Mouse (Mus musculus): ENCODE data around the gene Cd82. TPM values are rescaled to one million over a fixed set of nuclear protein-coding genes. Genes with fewer than 3 reads are reported as not detected.

Gene Cd82
- total RNA-seq, 2 experiments from 2014 or later = 9.5 to 10.1 TPM

DNA sequence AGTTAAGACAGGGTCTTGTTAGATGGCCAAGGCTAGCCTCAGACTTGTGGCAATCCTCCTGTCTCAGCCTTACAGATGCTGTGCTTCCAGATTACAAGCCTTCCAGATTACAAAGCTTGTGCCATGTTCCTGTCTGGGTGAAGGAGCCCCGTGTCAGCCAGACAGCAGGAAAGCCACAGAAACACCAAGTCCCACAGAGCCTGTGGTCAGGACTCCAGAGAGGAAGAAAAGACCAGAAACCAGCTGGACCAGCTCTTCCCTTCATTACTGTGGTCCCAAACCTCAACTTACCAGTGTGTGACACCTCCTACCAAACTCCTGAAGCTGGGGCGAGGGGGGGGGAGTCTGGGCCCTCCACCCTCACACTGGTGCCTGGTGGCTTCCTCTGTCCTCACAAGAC, 13.3 kb downstream of the Cd82 start:
- intact Hi-C loops (cut with DNase I) = no loop called here
- DNase-seq (ENCODE audit: low spot score in 2 of 2) = no peak

DNA sequence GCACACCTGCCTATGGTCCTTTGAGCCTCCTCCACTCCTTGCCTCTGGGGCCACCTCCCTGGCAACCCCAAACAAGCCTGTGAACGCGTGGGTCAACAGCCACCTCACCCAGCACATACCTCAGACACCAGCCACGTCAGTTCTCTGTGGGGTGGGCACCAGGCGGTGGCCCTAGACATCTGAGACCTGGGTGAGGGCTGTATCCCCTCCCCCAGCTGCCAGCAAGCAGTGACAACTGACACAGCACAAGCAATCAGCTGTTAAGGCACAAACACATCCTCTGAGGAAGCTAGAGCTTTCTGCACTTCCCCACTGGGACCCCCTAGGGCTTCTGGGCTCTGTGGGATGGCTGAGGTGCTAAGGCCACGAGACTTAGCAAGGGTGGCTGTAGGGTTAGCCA, 14.2 kb downstream of the Cd82 start:
- no peak for DNase-seq (ENCODE audit: low spot score in 2 of 2)
- intact Hi-C loops (cut with DNase I) = no loop called here

DNA sequence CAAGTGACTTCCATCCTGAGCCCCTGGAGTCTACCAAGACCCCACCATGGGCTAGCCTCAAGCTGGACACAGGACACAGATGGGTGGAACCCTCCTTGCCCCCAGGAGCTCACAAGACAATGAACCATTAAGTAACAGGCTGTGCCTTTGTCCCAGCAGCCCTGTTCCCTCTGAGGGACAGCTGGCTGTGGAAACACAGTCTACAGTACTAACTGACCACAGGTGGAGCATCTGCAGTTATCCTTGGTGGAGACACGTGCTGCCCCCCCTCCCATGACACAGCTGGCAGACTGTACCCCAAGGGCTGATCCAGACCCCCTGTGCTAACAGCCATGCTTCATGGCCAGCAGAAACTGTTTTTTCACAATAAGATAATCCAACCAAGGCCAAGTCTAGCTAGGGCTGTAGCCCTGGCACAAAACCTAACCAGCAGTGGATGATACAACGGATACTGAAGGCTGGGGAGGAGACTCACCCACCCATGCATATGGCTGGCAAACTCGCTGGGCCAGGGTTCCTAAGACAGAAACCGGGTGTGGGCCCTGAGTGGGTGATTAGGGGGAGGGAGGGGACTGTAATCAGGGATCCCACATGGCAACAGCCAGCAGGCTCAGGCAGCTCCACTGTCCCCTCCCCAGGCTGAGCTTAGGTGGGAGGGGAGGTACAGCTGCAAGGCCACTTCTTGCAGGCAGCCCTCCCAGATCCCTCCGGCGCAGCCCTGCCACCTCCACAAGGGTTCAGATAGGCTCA, 15.3 kb downstream of the Cd82 start:
- intact Hi-C loops (cut with DNase I) = no loop called here
- no peak for DNase-seq (ENCODE audit: low spot score in 2 of 2)

GRCm38 (mm10) chr2:93446606-93447353, 16.2 kb downstream of the Cd82 start:
- no peak for DNase-seq (ENCODE audit: low spot score in 2 of 2)
- intact Hi-C loops (cut with DNase I) = no loop called here

- intact Hi-C loops (cut with DNase I) = no loop called here
- no peak for DNase-seq (ENCODE audit: low spot score in 2 of 2)
These were observed 17.7 kb downstream of the Cd82 start for GRCm38 (mm10) chr2:93445237-93445651.

DNA sequence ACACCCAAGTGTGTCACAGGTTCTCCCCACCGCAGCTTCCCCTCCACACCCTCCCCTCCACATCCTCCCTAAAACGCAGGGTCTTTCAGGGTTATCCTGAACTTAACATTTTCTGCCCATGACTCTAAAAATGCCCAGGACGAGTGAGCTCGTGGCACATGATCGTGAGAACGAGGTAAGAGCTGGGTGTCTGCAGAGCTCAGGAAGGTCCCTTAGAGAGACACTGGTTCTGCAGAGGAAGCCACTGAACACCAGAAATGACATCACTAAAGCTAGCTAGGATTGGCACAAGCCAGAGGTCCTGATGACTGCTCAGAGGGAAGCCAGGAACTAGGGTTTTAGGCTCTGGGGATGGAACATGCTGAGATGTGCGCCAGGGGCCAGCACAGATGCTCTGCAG, 18.7 kb downstream of the Cd82 start:
- intact Hi-C loops (cut with DNase I) = no loop called here
- no peak for DNase-seq (ENCODE audit: low spot score in 2 of 2)

GRCm38 (mm10) chr2:93443106-93443505, 19.8 kb downstream of the Cd82 start:
- no peak for DNase-seq (ENCODE audit: low spot score in 2 of 2)
- intact Hi-C loops (cut with DNase I) = no loop called here

DNA sequence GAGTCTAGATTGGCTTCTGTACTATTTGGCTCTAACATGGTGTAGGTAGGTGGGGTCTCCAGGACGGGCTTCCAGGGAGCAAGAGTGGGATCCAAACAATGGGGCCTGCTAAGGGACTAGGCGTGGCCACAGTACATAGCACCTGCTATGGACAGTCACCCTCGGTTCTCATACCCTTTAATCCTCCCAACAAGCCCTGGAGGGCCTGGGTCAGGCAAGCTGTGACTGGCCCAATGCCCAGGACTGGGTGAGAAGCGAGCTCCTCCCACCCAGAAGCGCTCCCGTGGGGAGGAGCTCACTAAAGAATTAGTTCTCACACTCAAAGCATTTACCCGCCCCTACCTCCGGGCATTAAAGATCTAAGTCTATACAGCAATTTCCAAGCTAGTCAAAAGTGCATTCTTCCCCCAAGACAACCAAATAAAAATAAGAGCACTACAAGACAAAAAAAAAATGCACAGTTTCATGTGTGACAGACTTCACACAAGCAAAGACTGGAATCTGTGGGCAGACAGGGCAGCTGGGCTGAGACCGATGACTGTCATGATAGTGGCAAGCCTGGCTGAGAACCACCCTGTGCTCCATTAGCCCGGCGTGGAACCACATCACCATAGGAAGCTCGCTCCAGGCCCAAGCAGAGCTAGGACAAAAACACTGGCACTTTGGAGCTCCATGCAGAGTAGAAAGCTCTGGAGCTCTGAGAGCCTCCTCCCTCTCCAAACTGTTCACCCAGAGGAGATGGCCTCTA, 23.0 kb downstream of the Cd82 start:
- intact Hi-C loops (cut with DNase I) = no loop called here
- no peak for DNase-seq (ENCODE audit: low spot score in 2 of 2)

DNA sequence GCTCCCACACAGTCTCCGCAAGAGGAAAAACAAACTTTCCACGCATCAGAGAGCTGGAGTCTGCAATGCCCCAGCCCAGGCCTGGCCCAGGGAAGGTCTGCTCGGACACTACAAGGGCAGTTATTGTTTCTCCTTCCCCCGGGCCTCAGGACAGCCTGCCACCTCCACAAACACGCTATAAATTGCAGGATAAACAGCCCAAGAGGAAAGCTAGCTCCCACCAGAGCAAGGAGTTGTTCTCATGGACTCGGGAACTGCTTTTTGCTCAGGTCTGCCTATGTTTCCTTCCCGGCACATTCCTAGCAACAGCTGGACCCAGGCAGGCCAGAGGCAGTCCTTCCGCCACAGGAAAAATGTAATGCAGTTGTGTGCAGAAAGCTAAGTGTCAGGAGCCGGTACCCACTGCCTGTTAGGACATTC, 23.6 kb downstream of the Cd82 start:
- no peak for DNase-seq (ENCODE audit: low spot score in 2 of 2)
- intact Hi-C loops (cut with DNase I) = no loop called here

- no peak for DNase-seq (ENCODE audit: low spot score in 2 of 2)
- intact Hi-C loops (cut with DNase I) = no loop called here
These were observed 24.6 kb downstream of the Cd82 start for GRCm38 (mm10) chr2:93438335-93438734.

DNA sequence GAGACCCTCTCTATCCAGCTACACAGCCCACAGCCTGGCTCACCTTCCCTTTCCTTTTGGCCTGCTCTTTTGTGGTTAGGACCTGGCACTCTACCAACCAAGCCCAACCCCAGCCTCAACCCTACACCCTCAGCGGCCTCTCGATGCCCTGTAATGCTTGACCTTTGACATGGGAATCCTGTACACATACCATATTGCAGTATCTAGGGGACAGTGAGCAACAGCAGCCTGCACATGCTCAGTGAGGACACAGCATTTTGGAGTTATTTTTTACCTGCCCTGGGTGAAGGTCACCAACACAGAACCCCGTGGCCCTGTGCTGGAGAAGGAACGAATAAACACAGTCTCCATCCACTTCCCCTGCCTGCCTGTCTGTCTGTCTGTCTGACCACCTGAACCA, 27.4 kb downstream of the Cd82 start:
- intact Hi-C loops (cut with DNase I) = no loop called here
- DNase-seq (ENCODE audit: low spot score in 2 of 2) = no peak

DNA sequence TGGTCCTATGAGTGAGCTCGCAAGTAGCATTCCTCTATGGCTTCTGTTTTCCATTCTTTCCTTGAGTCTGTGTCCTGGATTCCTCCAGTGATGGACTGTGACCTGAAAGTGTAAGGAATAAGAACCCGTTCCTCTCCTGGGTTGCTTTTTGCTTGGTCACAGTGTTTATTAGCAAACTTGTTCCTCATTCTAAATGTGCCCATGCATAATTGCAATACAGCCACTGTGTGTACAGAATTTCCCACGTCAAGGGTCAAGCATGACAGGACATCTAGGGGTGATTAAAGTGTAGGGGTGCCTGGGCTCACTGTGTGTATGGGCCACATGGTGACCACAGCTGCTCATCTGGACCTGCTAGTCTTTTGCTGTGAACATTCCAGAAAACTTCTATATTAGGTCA, 28.0 kb downstream of the Cd82 start:
- intact Hi-C loops (cut with DNase I) = no loop called here

GRCm38 (mm10) chr2:93433543-93433942, 29.4 kb downstream of the Cd82 start:
- DNase-seq (ENCODE audit: low spot score in 2 of 2) = no peak
- intact Hi-C loops (cut with DNase I) = no loop called here

More for the DNA sequence above, 28.0 kb downstream of the Cd82 start:
- DNase-seq (ENCODE audit: low spot score in 2 of 2) = no peak

DNA sequence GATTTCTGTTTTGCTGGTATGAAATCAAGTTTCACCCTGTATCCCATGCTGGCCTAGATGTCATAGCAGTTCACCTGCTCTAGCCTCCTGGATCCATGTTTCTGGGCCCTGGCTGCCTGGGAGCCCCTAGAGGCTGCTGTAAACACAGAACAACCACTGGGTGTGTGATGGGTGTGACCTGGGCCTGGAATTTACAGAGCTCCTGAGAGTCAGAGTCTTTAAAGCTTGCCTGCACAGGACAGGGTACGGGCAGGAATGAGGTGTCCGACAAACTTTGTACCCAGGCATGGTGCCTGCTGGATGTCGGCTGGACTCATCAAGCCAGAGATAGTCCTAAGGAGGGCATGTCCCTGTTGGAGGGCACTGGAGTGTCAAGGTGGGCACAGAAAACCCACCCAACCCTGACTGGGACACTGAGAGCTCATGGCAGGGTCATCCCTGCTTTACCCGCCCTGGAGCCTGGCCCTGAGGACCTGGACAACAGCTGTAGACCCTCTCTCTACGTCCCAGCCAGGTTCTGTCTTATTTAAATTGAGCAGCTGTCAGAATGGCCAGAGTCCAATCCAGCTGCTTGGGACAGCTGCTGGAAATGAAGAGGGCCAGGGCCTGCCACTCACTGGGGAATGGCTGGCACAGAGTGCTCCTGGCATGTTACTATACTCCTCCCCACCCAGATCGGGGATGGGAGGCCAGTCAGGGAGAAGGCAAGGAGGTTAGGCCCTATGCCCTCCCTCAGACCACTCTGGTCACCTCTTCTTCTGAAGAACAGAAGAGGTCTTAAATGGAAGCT, 30.1 kb downstream of the Cd82 start:
- DNase-seq (ENCODE audit: low spot score in 2 of 2) = no peak
- intact Hi-C loops (cut with DNase I) = no loop called here

DNA sequence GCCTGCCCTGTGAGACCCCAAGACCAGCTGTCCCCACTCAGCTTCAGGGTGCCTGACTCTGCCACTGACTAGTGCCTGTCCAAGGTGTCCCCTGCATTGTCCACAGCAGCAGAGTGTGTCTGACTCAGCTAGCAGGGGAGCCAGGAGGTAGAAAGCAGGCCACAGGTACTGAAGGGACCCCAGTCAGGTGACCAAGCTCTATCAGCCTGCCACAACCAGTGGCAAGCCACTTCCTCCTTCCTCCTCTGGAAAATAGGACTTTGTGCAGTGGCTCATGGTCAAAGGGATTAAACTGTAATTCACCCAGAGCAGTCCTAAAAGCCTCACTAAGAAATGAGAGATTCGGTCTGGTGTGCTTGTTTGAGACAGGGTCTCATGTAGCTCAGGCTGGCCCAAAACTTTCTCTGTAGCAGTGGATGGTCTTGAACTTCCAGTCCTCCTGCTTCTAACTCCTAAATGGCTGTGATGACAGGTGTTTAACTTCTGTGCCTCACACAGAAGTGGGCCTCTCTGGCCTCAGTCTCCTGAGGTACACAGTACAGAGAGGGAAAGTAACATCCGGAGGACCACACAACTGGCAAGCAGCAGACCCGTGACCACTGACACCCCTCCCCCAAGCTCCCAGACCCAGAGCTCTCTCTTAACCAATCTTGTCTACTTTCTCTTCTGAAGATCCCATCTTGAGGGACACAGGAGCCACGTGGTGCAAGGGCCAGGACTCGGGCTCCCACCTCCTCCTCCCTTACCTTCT, 31.2 kb downstream of the Cd82 start:
- DNase-seq (ENCODE audit: low spot score in 2 of 2) = no peak

DNA sequence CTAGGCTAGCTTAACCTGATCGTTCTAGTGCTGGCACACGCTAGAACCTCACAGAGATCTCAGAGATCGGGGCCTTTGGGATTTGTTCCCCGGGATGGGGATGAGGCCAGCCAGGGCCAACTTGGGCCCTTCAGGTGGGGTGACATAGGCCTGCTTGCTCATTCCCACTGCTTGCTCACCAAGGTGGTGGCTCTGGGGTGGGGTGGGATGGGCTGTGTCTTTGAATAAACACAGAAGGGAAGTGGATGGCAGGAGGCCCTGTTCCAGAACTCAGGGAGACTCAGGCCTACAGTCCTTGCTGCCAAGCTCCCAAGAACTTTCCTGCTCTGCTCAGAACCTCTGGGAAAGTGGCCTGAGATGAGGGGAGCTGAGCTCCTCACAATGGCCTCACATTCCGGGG, 31.9 kb downstream of the Cd82 start:
- intact Hi-C loops (cut with DNase I) = no loop called here

More for the DNA sequence above, 31.2 kb downstream of the Cd82 start:
- intact Hi-C loops (cut with DNase I) = no loop called here

GRCm38 (mm10) chr2:93428004-93428531, 34.9 kb downstream of the Cd82 start:
- intact Hi-C loops (cut with DNase I) = no loop called here
- no peak for DNase-seq (ENCODE audit: low spot score in 2 of 2)

More for the DNA sequence above, 31.9 kb downstream of the Cd82 start:
- no peak for DNase-seq (ENCODE audit: low spot score in 2 of 2)

DNA sequence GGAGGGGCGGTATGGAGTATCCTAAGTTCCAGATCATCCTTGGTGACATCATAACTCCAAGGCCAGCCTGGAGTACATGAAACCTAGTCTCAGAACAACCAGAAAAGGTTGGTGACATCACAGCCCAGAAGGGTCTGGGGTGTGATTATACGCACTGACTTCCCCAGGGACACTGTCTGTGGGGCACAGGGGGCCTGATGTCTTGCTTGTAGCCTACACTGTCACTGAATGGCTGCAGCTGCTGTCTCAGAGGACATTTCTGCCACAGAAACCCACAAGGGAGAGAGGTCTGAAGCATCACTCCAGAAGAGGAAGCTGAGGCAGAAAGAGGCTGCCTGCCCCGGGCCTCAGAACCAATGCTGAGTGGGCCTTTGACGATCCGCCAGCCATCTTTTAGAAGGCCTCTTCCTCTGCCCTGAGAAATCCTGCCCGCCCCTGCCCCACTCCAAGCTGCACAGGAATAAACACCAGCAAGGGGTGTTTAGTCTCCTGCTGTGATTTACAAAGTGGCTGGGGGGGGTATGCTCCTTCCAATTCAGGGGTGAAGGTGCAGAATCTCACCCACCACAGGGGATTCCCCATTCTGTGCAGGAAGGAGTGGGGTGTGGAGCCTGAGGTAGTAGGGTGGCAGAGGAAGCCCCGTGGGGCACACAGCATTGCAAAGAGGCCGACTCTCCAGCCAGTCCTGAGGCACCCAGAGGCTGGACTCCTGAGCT, 35.8 kb downstream of the Cd82 start:
- no peak for DNase-seq (ENCODE audit: low spot score in 2 of 2)
- intact Hi-C loops (cut with DNase I) = no loop called here

Measured in left cerebral cortex, postnatal 14 days (tissue).